Mouse (Mus musculus): ENCODE data around the gene Knstrn.

Knstrn gene

GRCm38 (mm10) chr2:118790551-118791525 lies 23.0 kb upstream of the Knstrn start:
- peak; percentile 43 for DNase-seq

- DNase-seq: no peak
Measured at GRCm38 (mm10) chr2:118791591-118792258, 22.1 kb upstream of the Knstrn start.

GRCm38 (mm10) chr2:118792259-118792613 lies 21.6 kb upstream of the Knstrn start:
- no peak for DNase-seq

- DNase-seq: no peak
Measured at GRCm38 (mm10) chr2:118793636-118794035, 20.2 kb upstream of the Knstrn start.

- no peak for DNase-seq
Measured at GRCm38 (mm10) chr2:118802542-118803118, 11.2 kb upstream of the Knstrn start.

- DNase-seq: no peak
Measured at GRCm38 (mm10) chr2:118804474-118804873, 9.3 kb upstream of the Knstrn start.

- no peak for DNase-seq
Measured at GRCm38 (mm10) chr2:118805137-118805536, 8.7 kb upstream of the Knstrn start.

- no peak for DNase-seq
Measured at GRCm38 (mm10) chr2:118805756-118806155, 8.0 kb upstream of the Knstrn start.

- no peak for DNase-seq
Measured at GRCm38 (mm10) chr2:118806860-118807259, 6.9 kb upstream of the Knstrn start.

GRCm38 (mm10) chr2:118810861-118811260 lies 2.9 kb upstream of the Knstrn start:
- DNase-seq: no peak

- DNase-seq: no peak
Measured at GRCm38 (mm10) chr2:118812724-118813123, 1.1 kb upstream of the Knstrn start.

GRCm38 (mm10) chr2:118822800-118823199 lies 9.0 kb downstream of the Knstrn start:
- no peak for DNase-seq

- no peak for DNase-seq
Measured at GRCm38 (mm10) chr2:118824396-118824795, 10.6 kb downstream of the Knstrn start.

- DNase-seq: no peak
Measured at GRCm38 (mm10) chr2:118829096-118829495, 15.3 kb downstream of the Knstrn start.

GRCm38 (mm10) chr2:118834061-118834460 lies 20.3 kb downstream of the Knstrn start:
- no peak for DNase-seq

GRCm38 (mm10) chr2:118835115-118835514 lies 21.3 kb downstream of the Knstrn start:
- no peak for DNase-seq

GRCm38 (mm10) chr2:118838330-118838729 lies 24.5 kb downstream of the Knstrn start:
- DNase-seq: no peak

- no peak for DNase-seq
Measured at GRCm38 (mm10) chr2:118841186-118841585, 27.4 kb downstream of the Knstrn start.

- DNase-seq: no peak
Measured at GRCm38 (mm10) chr2:118841774-118842173, 28.0 kb downstream of the Knstrn start.

GRCm38 (mm10) chr2:118844427-118844826 lies 30.6 kb downstream of the Knstrn start:
- DNase-seq: no peak

- peak; percentile 82 for DNase-seq
Measured at GRCm38 (mm10) chr2:118846246-118846645, 32.4 kb downstream of the Knstrn start.

- no peak for DNase-seq
Measured at GRCm38 (mm10) chr2:118851756-118852155, 38.0 kb downstream of the Knstrn start.

GRCm38 (mm10) chr2:118861454-118862339 lies 47.9 kb downstream of the Knstrn start, which contains the start of gene Ivd:
Ivd (plus strand) TSS chr2:118861954.
- DNase-seq: peak; percentile 88

Data from thymus, postnatal 25 days (tissue).